Mouse (Mus musculus): ENCODE results near the gene Naa80. TPM values are rescaled to one million over a fixed set of nuclear protein-coding genes. Genes with fewer than 3 reads are reported as not detected.
"Not testable (repeated sequence)": the region's sequence is repeated elsewhere in the genome, so short reads cannot be mapped to it uniquely, and the experiment has no call there.

Gene Naa80
- polyA plus RNA-seq, 1 experiment = 19.0 TPM

DNA sequence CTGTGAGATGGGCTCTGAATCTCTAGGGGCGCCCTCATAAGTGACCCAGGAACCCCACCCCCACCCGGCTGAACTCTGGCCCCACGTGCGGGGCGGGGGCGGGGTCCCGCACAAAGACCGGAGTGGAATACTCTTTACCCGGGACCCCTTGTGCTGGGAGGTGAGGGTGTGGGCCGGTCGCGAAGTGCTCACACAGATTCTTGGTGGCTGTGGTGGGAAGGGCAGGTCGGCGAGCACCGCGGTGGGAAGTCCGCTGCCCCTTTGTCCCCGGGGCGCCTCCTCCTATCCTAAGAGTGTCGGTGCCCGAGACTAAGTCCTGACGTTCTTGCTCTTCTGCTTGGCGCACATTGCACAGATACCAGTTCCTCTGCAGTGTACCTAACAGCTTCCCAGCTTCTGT, 9.4 kb upstream of the Naa80 start:
- WGBS = under 1% methylated on average over 23 of the region's 23 CpGs
- DNase-seq (ENCODE audit: low read depth, low spot score) = no peak

GRCm38 (mm10) chr9:107570016-107570415, 8.7 kb upstream of the Naa80 start:
- WGBS = 27% methylated on average over 13 of the region's 13 CpGs
- DNase-seq (ENCODE audit: low read depth, low spot score) = no peak

DNA sequence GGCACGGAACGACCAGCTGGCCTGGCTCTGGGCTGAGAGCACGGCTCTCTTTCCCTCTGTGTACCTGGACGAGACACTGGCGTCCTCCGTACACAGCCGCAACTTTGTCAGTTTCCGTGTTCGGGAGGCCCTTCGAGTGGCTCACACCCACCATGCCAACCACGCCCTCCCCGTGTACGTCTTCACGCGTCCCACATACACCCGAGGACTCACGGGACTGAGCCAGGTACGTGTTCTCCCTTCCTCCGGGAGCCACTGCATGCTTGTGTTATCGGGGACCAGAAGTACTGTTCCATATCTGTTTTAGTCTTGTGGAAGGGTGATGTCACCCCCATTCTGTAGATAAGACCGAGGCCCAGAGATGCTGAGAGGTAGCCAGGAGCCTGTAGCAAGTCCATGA, 7.8 kb upstream of the Naa80 start:
- DNase-seq (ENCODE audit: low read depth, low spot score) = no peak
- WGBS = 40% methylated on average over 21 of the region's 21 CpGs

DNA sequence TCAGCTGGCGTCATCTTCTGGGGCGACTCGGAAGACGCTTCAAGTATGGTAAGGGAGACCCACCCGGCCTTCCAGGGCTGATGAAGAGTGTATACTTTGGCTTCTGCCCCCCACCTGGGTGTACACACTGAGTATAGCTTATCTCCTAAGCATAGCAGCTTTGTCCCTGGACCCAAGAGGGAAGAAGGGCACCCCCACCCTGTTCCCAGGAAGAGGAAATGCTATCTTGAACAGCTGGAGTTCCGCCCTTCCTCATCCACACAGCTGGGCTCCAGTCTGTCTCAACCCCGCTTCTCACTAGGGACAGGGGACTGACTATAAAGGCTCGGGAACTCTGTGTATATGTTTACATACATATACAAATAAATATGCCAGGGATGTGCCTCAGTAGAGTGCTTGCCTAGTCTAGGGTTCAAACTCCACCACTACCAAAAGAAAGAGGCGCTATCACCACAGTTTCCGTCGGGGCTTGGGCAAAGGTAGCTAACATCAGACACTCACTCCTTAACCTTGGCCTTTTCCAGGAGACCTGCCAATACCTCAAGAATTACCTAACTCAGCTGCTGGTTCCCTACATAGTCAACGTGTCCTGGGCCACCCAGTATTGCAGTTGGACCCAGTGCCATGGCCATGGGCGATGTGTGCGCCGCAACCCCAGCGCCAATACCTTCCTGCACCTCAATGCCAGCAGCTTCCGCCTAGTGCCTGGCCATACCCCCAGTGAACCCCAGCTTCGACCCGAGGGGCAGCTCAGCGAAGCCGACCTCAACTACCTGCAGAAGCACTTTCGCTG, 7.0 kb upstream of the Naa80 start:
- 66% methylated on average over 22 of the region's 22 CpGs for WGBS
- no peak for DNase-seq (ENCODE audit: low read depth, low spot score)

GRCm38 (mm10) chr9:107572327-107572662, 6.4 kb upstream of the Naa80 start:
- DNase-seq (ENCODE audit: low read depth, low spot score) = no peak
- WGBS = 98% methylated on average over 2 of the region's 2 CpGs

DNA sequence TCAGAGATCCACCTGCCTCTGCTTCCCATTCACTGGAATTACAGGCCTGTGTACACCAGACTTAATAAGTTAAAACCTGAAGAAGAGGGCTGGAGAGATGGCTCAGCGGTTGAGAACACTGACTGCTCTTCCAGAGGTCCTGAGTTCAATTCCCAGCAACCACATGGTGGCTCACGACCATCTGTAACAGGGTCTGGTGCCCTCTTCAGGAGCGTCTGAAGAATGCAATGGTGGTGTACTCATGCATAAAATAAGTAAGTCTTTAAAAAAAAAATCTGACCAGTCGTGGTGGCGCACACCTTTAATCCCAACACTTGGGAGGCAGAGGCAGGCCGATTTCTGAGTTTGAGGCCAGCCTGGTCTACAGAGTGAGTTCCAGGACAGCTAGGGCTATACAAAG, 4.9 kb upstream of the Naa80 start:
- 85% methylated on average over 6 of the region's 6 CpGs for WGBS
- not testable (repeated sequence) for DNase-seq (ENCODE audit: low read depth, low spot score)

- DNase-seq (ENCODE audit: low read depth, low spot score) = peak; percentile 78
- 27% methylated on average over 14 of the region's 14 CpGs for WGBS
Measured at GRCm38 (mm10) chr9:107575579-107576356, 2.9 kb upstream of the Naa80 start.

DNA sequence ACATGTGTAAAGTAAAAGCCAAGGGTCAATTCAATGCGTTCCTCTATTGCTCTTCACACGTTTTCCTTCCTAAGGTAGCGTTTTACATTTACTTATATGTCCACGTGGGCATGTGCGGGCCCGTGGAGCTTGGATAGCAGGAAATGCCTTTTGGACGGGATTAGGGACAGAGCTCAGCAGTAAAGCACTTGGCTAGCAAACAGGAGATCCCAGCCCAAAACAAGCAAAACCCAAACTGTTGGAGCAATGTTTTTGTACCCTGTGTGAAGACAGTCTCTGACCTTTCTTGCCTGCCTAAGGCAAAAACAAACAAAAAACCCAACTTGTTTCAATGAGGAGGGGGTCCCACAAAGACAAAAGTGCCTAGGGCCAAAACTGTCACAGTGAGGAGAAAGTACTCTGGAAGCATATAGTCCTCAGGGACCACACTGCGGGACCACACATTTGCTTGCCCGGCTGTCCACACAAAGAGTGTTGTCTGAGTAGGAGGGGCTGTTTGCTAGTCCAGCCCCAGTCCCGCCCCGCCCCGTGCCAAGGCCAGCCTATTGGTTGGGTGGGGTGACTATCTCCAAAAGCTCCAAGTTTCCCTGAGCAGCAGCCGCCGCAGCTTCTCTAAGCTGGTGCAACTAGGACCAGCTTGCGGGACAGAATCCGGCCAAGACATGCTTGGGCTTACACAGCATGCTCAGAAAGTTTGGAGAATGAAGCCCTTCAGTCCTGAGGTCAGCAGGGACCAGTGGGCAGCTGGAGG, 2.2 kb upstream of the Naa80 start, which contains the start of gene Hyal1:
Gene Hyal1, plus strand, starts transcription at position 571 of the 751 bp plus-strand sequence.
- no peak for DNase-seq (ENCODE audit: low read depth, low spot score)
- 9% methylated on average over 16 of the region's 16 CpGs for WGBS

DNA sequence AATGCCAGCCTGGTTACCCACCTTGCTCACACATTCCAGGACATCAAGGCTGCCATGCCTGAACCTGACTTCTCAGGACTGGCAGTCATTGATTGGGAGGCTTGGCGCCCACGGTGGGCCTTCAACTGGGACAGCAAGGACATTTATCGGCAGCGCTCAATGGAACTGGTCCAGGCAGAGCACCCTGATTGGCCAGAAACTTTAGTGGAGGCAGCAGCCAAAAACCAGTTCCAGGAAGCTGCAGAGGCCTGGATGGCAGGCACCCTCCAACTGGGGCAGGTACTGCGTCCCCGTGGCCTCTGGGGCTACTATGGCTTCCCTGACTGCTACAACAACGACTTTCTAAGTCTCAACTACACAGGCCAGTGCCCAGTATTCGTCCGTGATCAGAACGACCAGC, 816 bp upstream of the Naa80 start:
- 91% methylated on average over 10 of the region's 10 CpGs for WGBS
- no peak for DNase-seq (ENCODE audit: low read depth, low spot score)

DNA sequence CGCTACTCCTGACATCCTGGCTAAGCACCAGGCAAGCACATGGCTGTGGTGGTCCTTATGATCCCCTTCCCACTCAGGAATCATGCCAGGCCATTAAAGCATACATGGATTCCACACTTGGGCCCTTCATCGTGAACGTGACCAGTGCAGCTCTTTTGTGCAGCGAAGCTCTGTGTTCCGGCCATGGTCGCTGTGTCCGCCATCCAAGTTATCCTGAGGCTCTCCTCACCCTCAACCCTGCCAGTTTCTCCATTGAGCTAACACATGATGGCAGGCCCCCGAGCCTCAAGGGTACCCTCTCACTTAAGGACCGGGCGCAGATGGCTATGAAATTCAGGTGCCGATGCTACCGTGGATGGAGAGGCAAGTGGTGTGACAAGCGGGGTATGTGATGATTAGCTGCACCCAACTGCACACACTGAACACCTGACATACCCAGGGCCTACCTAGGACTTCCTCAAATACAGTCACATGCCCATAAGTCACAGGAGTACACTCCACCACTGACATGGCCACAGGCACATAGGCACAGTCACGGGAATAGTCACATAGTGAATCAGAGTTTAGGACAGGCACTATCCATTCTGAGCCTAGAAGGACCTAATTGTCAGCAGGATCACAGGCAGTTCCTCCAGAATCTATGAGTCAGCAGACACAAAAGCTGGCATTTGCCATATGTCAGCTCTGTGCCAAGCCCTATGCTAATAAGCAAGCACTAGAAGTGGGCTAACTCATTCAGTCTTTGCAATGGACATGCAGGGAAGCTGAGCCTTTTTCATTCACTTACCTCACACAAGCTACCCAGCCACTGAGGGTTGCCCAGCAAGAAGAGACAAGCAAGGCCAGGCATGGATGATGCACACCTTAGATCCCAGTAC, 575 bp downstream of the Naa80 start:
- no peak for DNase-seq (ENCODE audit: low read depth, low spot score)
- WGBS = 92% methylated on average over 14 of the region's 14 CpGs

- WGBS = under 1% methylated on average over 32 of the region's 32 CpGs
- peak; percentile 86 for DNase-seq (ENCODE audit: low read depth, low spot score)
Measured at GRCm38 (mm10) chr9:107580501-107581317, 2.0 kb downstream of the Naa80 start, which contains the start of gene Hyal3. Gene Hyal3, plus strand, starts transcription at chr9:107580818.

- DNase-seq (ENCODE audit: low read depth, low spot score) = no peak
Measured at GRCm38 (mm10) chr9:107581584-107581983, 2.9 kb downstream of the Naa80 start.

DNA sequence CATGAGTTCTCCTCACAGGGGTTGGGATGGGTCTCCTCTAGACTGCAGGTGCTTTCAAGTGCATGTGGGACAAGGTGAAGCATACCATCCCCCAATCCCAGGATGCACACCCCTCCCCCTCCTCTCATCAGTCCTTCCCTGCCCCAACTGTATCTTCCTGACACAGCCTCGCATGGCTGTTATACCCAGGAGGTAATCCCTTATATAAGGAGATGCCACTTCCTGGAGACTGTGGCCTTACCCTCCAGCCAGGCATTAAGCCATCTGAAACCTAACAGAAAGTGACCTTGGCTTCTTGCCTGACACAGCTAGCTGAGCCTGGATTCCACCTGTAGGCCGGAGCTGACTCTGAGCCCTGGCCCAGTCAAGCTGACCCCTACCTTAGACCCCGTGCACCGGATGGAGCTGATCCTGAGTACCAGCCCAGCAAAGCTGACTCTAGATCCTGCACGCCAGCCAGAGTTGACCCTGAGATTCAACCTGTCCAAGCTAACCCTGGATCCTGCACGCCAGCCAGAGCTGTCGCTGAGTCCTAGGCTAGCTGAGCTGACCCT, 3.9 kb downstream of the Naa80 start:
- WGBS = 78% methylated on average over 7 of the region's 7 CpGs
- DNase-seq (ENCODE audit: low read depth, low spot score) = no peak

More at GRCm38 (mm10) chr9:107581584-107581983, 2.9 kb downstream of the Naa80 start:
- WGBS = 45% methylated on average over 4 of the region's 4 CpGs

DNA sequence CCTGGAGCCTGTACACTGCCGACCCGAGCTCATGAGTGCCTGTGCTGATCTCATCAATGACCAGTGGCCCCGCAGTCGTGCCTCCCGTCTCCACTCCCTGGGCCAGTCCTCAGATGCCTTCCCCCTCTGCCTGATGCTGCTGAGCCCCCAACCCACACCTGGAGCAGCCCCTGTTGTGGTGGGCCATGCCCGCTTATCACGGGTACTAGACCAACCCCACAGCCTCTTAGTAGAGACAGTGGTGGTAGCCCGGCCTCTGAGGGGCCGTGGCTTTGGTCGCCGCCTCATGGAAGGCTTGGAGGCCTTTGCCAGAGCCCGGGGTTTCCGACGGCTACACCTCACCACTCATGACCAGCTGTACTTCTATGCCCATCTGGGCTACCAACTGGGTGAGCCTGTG, 4.5 kb downstream of the Naa80 start:
- WGBS = 91% methylated on average over 14 of the region's 14 CpGs
- no peak for DNase-seq (ENCODE audit: low read depth, low spot score)

GRCm38 (mm10) chr9:107586504-107586903, 7.8 kb downstream of the Naa80 start:
- 86% methylated on average over 5 of the region's 5 CpGs for WGBS
- no peak for DNase-seq (ENCODE audit: low read depth, low spot score)

- peak; percentile 98 for DNase-seq (ENCODE audit: low read depth, low spot score)
- 8% methylated on average over 46 of the region's 46 CpGs for WGBS
Measured at GRCm38 (mm10) chr9:107586974-107587832, 8.5 kb downstream of the Naa80 start, which contains the start of gene Ifrd2. Gene Ifrd2, plus strand, starts transcription at chr9:107587642.
